Comparison of ENCODE assay signal across 15 mouse cellular contexts in genomic region chr7:49632391-49632790, GRCm38 (mm10). TPM values are rescaled to one million over a fixed set of nuclear protein-coding genes. Genes with fewer than 3 reads are reported as not detected.
A peak's percentile ranks its signal among the peaks of the same experiment; 100 is the strongest.
DNase-seq lines count a peak whose midpoint lies in the region; ATAC-seq and TF ChIP-seq lines count a peak whose summit lies in the region.
"Had no signal": no experiment of that assay in that cellular context is flagged by ENCODE, and none has a peak within 500 bp of the region (broad histone marks: within the 10 kb centered on the region; RNA-seq: fewer than 3 reads in every experiment).

No protein-coding gene starts in this region.

- H3K4me3 ChIP-seq in hindbrain, embryonic 10.5 days: peak overlapping the region; percentile 50
- no peak overlapping the region for H3K4me3 ChIP-seq in hindbrain, embryonic 14.5 days (replicated peaks; ENCODE audit: low read length)
- H3K4me3 ChIP-seq in stomach, embryonic 16.5 days (replicated peaks; ENCODE audit: low read length): no peak overlapping the region
- H3K4me3 ChIP-seq in stomach, postnatal 0 days (ENCODE audit: low read depth, low read length): no peak overlapping the region
- no peak overlapping the region for H3K4me3 ChIP-seq in limb, embryonic 11.5 days (ENCODE audit: low read depth, low read length)

- TF ChIP-seq EP300 in stomach, postnatal 0 days (optimal IDR thresholded peaks at IDR 0.05): no peak

- H3K4me2 ChIP-seq in hindbrain, embryonic 14.5 days (replicated peaks): no peak overlapping the region
- no peak overlapping the region for H3K4me2 ChIP-seq in stomach, embryonic 16.5 days (ENCODE audit: low read depth, low read length)
- no peak overlapping the region for H3K4me2 ChIP-seq in stomach, postnatal 0 days (replicated peaks; ENCODE audit: low read depth)
- H3K4me2 ChIP-seq in limb, embryonic 11.5 days (ENCODE audit: low read depth, severe bottlenecking): peak overlapping the region; percentile 12; the same call in 1 of the 2 replicates

- peaks cover 7% of the 10 kb centered on the region; the same call in 1 of the 2 replicates for H3K36me3 ChIP-seq in hindbrain, embryonic 10.5 days
- H3K36me3 ChIP-seq in hindbrain, embryonic 14.5 days (replicated peaks; ENCODE audit: control insufficient read depth, insufficient read depth): no peaks in the 10 kb centered on the region
- no peaks in the 10 kb centered on the region for H3K36me3 ChIP-seq in stomach, embryonic 16.5 days (ENCODE audit: control insufficient read depth, insufficient read depth, low read length)
- no peaks in the 10 kb centered on the region for H3K36me3 ChIP-seq in stomach, postnatal 0 days (ENCODE audit: control insufficient read depth, insufficient read depth, low read length)
- no peaks in the 10 kb centered on the region for H3K36me3 ChIP-seq in limb, embryonic 11.5 days (ENCODE audit: control insufficient read depth, insufficient read depth, low read length)
- H3K36me3 ChIP-seq: hindbrain, embryonic 12.5 days had no signal

- peak; percentile 33 for DNase-seq in hindbrain, embryonic 10.5 days (ENCODE audit: low spot score)
- no peak for DNase-seq in hindbrain, embryonic 14.5 days (ENCODE audit: low spot score)
- DNase-seq in stomach, postnatal 0 days (ENCODE audit: low spot score): no peak
- DNase-seq in limb, embryonic 11.5 days (ENCODE audit: low spot score): peak; percentile 46
- DNase-seq in left cerebral cortex, adult 9 months (ENCODE audit: low spot score in 2 of 2): no peak
- no peak for DNase-seq in spleen, postnatal 14 days (ENCODE audit: low spot score in 2 of 2)
- DNase-seq: cerebellum, adult 8-10 months; gastrocnemius, postnatal 25 days; layer of hippocampus, adult 9-11 months; left cerebral cortex, postnatal 4 days; lung, postnatal 10 days had no signal

- H3K27me3 ChIP-seq in hindbrain, embryonic 10.5 days (ENCODE audit: insufficient read depth, poor library complexity, severe bottlenecking): peaks cover 100% of the 10 kb centered on the region
- H3K27me3 ChIP-seq in hindbrain, embryonic 14.5 days (ENCODE audit: control insufficient read depth, insufficient read depth, low read length): peaks cover 96% of the 10 kb centered on the region
- H3K27me3 ChIP-seq in stomach, embryonic 16.5 days (ENCODE audit: control insufficient read depth, insufficient read depth, low read length): peaks cover 69% of the 10 kb centered on the region
- peaks cover 20% of the 10 kb centered on the region for H3K27me3 ChIP-seq in stomach, postnatal 0 days (ENCODE audit: control insufficient read depth, insufficient read depth, low read length)
- peaks cover 67% of the 10 kb centered on the region for H3K27me3 ChIP-seq in limb, embryonic 11.5 days (ENCODE audit: control insufficient read depth, insufficient read depth, low read length)

- H3K9me3 ChIP-seq in hindbrain, embryonic 10.5 days: no peaks in the 10 kb centered on the region
- H3K9me3 ChIP-seq in hindbrain, embryonic 14.5 days (ENCODE audit: control insufficient read depth, low read length): no peaks in the 10 kb centered on the region
- no peaks in the 10 kb centered on the region for H3K9me3 ChIP-seq in stomach, embryonic 16.5 days (replicated peaks; ENCODE audit: control insufficient read depth, low read length)
- H3K9me3 ChIP-seq in stomach, postnatal 0 days (ENCODE audit: control insufficient read depth, low read length): no peaks in the 10 kb centered on the region
- H3K9me3 ChIP-seq in limb, embryonic 11.5 days (ENCODE audit: control insufficient read depth, low read length): no peaks in the 10 kb centered on the region
- H3K9me3 ChIP-seq: hindbrain, embryonic 12.5 days had no signal

- ATAC-seq in hindbrain, embryonic 14.5 days (ENCODE audit: low FRiP score): no peak
- ATAC-seq in stomach, embryonic 16.5 days (ENCODE audit: insufficient read depth, low FRiP score): no peak
- ATAC-seq in stomach, postnatal 0 days (ENCODE audit: low FRiP score, low TSS enrichment): no peak
- ATAC-seq in limb, embryonic 11.5 days (ENCODE audit: insufficient number of reproducible peaks, low FRiP score, low TSS enrichment, low read depth): no peak
- ATAC-seq: Patski had no signal

- H3K27ac ChIP-seq in hindbrain, embryonic 10.5 days: peak overlapping the region; percentile 64; the same call in 1 of the 2 replicates
- no peak overlapping the region for H3K27ac ChIP-seq in hindbrain, embryonic 14.5 days
- H3K27ac ChIP-seq in stomach, embryonic 16.5 days (ENCODE audit: low read length): no peak overlapping the region
- no peak overlapping the region for H3K27ac ChIP-seq in stomach, postnatal 0 days (replicated peaks)
- H3K27ac ChIP-seq in limb, embryonic 11.5 days (replicated peaks; ENCODE audit: low read depth, low read length): no peak overlapping the region
- H3K27ac ChIP-seq: hindbrain, embryonic 12.5 days had no signal

- peaks cover 44% of the 10 kb centered on the region for H3K4me1 ChIP-seq in hindbrain, embryonic 10.5 days (replicated peaks)
- H3K4me1 ChIP-seq in hindbrain, embryonic 14.5 days (replicated peaks; ENCODE audit: control insufficient read depth, insufficient read depth, low read length): peaks cover 11% of the 10 kb centered on the region; the same call in 1 of the 2 replicates
- peaks cover 16% of the 10 kb centered on the region for H3K4me1 ChIP-seq in stomach, embryonic 16.5 days (ENCODE audit: control insufficient read depth, insufficient read depth, low read length)
- no peaks in the 10 kb centered on the region; the same call in 1 of the 2 replicates for H3K4me1 ChIP-seq in stomach, postnatal 0 days (replicated peaks; ENCODE audit: control insufficient read depth, insufficient read depth)
- H3K4me1 ChIP-seq in limb, embryonic 11.5 days (ENCODE audit: control insufficient read depth, insufficient read depth, low read length): no peaks in the 10 kb centered on the region; the same call in none of the 2 replicates

- no peak for TF ChIP-seq CTCF in stomach, postnatal 0 days (IDR thresholded peaks at IDR 0.05; ENCODE audit: low read depth)

- no peak overlapping the region for H3K9ac ChIP-seq in hindbrain, embryonic 14.5 days
- H3K9ac ChIP-seq in stomach, embryonic 16.5 days (ENCODE audit: low read length): 0 out of 2 replicates have a peak overlapping the region, but pooled peaks have one; percentile 1
- no peak overlapping the region for H3K9ac ChIP-seq in stomach, postnatal 0 days (ENCODE audit: low read length)
- H3K9ac ChIP-seq in limb, embryonic 11.5 days (ENCODE audit: low read length): no peak overlapping the region
- H3K9ac ChIP-seq: hindbrain, embryonic 12.5 days had no signal

- 3% methylated on average over 24 of the region's 24 CpGs for WGBS in hindbrain, embryonic 10.5 days
- 10% methylated on average over 24 of the region's 24 CpGs for WGBS in hindbrain, embryonic 14.5 days
- 4% methylated on average over 23 of the region's 24 CpGs for WGBS in stomach, embryonic 16.5 days
- WGBS in stomach, postnatal 0 days: 5% methylated on average over 24 of the region's 24 CpGs
- WGBS in limb, embryonic 11.5 days: 1% methylated on average over 24 of the region's 24 CpGs

RNA-seq across cellular contexts. Expression of gene Dbx1, which starts 4.3 kb away (rescaled TPM):
- polyA plus RNA-seq in hindbrain, embryonic 10.5 days (2016; fragmentation: Nextera tagmentation; extraction: Ambion mirVana): 42.0 and 72.1 TPM in 2 replicates
- polyA plus RNA-seq in hindbrain, embryonic 14.5 days (2014; fragmentation: Nextera tagmentation; extraction: Ambion mirVana): 1.3 and 12.9 TPM in 2 replicates
- 0.28 TPM in 1 of 2 replicates, not detected in the other for polyA plus RNA-seq in stomach, embryonic 16.5 days (2015; fragmentation: Nextera tagmentation; extraction: Ambion mirVana)
- not detected in 2 replicates for polyA plus RNA-seq in stomach, postnatal 0 days (2015; fragmentation: Nextera tagmentation; extraction: Ambion mirVana)
- polyA plus RNA-seq in limb, embryonic 11.5 days (2014; fragmentation: Nextera tagmentation; extraction: Ambion mirVana): not detected in 2 replicates
- polyA plus RNA-seq: kidney, embryonic 16.5 days; Patski had no signal

Comparison
In these comparisons a context has a peak if more than half of its experiments do, and no peak if none do; other contexts are left out.
1. DNase-seq: peak in hindbrain, embryonic 10.5 days (single experiment) and limb, embryonic 11.5 days (single experiment); none in hindbrain, embryonic 14.5 days (single experiment), stomach, postnatal 0 days (single experiment), left cerebral cortex, adult 9 months (0 of 2) and spleen, postnatal 14 days (0 of 2).